Mouse (Mus musculus): Measurements from ENCODE around the gene 4931422A03Rik.

DNA sequence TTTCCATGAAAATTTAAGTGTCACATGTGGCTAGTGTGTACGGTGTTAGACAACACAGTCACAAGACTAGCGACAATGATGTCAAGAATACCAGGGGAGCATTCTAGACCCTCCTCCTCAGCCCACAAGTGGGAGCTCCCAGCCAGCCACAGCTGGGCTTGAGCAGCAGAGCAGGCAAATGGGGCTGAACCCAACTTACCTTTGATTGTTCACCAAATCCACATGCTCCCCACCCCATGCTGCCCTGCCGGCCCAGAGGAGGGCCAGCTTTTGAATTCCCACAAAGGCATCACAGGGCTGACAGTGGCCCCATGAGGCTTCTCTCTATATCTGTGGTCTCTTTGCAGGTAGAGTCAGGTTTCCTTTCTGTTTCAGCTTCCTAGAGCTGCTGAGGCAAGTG lies 87.1 kb downstream of the 4931422A03Rik start:
- TF ChIP-seq POLR2A (IDR thresholded peaks at IDR 0.05; ENCODE audit: insufficient read depth, low read depth, low read length) (no peak), EP300 (IDR thresholded peaks at IDR 0.05; ENCODE audit: insufficient read depth, low read depth, low read length) (no peak), CTCF (IDR thresholded peaks at IDR 0.05) (no peak)

All from heart, adult 2 months (tissue).